Mouse (Mus musculus) brain, embryonic 14.5 days (tissue): ENCODE results near the gene Rfxap. TPM values are rescaled to one million over a fixed set of nuclear protein-coding genes. Genes with fewer than 3 reads are reported as not detected.
A peak's percentile ranks its signal among the peaks of the same experiment; 100 is the strongest.

Experiments
- DNase-seq: peaks from one replicate; pipeline ENCODE4 v3.0.0-alpha.2; 2011; ENCODE audit warnings: low read depth
- CTCF ChIP-seq: fragments of 200-500 bp; IDR thresholded peaks from 2 replicates; pipeline ENCODE4 v1.5.1; 2012; ENCODE audit warnings: inconsistent platforms, mild to moderate bottlenecking, moderate library complexity, borderline replicate concordance; ENCODE audit not compliant: insufficient read depth, insufficient read length; ENCODE audit errors: extremely low read depth
- POLR2A ChIP-seq: fragments of 200-500 bp; IDR thresholded peaks from 2 replicates; pipeline ENCODE4 v1.6.1; 2012; ENCODE audit warnings: mild to moderate bottlenecking, inconsistent platforms, borderline replicate concordance; ENCODE audit not compliant: poor library complexity, insufficient read depth, insufficient read length, severe bottlenecking; ENCODE audit errors: extremely low read depth
- polyA plus RNA-seq: library from polyadenylated mRNA; depleted of rRNA; stranded (reverse); fragments of >200 nt; gene quantifications from 2 replicates; pipeline ENCODE4 v1.2.3, GENCODE M21; 2012; rRNA removed

Gene Rfxap
- polyA plus RNA-seq, 1 experiment, result 53.5 TPM

DNA sequence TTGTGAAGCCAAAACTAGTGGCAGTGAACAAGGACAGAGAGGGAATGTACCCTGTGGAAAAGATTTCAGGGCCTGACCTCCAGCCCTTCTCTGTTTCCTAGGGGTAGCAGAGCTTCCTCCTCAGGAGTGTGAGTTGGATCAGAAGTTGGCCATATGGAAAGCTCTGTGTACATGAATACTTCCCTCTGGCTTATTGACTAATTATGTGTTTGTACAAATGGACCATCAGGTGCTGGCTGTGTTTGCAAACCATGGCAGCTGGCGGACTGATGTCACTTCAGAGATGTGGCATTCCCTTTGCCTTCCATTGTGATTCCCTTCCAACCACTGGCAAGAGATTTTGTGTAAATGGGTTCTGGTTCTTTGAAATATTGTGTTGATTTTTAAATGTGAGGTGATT is 46.3 kb downstream of the Rfxap start:
- DNase-seq, result peak; percentile 59
- TF ChIP-seq CTCF (no peak), POLR2A (no peak)

DNA sequence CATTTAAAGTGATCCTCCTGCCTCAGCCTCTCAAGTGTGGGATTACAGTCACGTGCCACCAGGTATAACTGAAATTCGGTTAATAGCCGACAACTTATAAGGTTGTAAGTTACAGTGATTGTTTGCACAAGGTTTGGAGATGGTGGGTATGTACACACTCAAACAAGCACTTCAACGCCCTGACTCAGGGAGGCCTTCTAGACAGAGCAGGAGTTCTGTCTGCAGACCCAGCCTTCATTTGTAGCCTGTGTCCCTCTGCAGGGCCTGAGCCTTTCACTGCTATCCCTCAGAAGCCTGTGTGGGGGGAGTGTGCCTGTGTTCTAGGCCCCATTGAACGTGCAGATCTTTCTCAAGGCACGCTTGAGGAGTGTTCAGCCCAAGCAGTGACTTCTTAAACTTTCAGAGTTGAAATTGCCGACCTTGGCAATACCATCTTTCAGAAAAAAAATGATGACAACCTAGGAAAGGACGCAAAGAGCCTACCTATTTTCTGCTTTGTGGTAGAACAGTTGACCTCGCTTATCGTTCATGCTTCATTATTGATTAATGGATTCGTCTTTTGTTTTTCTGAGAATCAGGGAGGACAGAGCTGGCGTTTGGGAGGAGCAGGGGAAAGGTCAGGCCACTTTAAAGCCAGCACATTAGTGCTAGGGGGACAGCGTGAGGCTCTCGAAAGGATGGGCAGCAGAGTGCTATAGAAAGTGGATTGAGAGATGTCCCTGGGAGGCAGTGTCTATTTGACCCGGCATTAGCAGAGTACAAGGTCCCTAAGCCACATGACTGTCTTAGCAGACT is 47.1 kb downstream of the Rfxap start:
- TF ChIP-seq CTCF, result no peak
- TF ChIP-seq POLR2A, result no peak
- DNase-seq, result no peak

DNA sequence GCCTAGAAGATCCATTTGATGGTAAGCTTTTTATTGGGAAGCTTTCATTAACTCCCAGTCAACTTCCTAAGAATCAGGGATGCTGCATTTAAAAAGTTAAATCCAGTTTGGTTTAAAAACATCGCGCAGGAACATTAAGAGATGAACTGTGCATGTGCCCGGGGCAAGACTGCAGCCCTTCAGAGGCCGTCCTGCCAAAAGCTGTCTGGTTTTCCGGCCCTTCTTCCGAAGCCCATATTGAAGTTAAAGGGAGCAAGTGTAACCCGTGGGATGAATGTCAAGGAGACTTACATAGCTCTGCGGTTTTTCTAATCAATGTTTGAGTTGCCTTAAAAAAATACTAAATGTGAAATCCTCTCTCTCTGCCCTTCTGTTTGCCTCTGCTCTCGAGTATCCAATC is 48.4 kb downstream of the Rfxap start:
- no peak for TF ChIP-seq POLR2A
- TF ChIP-seq CTCF, result no peak
- DNase-seq, result no peak

DNA sequence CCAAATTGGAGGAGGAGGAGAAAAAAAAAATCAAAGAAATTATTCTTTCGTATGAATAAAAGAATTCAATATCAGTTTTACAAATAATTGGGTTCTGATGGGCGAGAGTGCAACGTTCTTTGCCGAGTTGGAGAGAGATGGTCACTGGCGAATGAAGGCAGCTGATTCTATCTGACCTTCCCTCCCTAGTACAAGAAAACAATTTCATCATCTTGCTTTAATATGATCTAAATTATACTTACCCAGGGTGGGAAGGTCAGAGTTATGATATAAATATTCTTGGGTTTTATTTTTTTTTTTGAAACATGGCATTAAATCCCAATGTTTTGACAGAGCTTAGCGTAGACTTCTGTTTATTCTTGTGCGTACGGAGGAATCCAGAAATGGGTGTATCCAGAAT is 50.1 kb downstream of the Rfxap start:
- no peak for TF ChIP-seq POLR2A
- no peak for TF ChIP-seq CTCF

DNA sequence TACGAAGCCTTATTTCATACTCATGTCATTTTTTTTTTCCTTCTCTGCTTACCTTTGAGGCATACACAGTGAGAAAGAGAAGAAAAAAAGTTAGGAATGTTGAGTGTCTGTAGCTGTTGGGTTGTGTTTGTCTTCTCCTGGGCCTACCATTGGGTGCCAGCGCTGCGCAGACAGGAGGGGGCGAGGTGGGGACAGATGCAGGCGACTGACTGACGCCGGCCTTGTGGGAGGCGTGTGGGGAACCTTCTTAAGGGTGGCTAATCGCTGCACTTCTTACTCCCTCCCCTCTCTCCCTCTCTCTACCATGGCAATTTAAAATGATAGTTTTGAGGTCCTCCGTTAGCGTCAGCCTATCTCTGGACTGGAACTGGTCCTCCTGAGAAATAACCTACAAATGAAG is 51.5 kb downstream of the Rfxap start:
- DNase-seq, result peak; percentile 56
- TF ChIP-seq POLR2A (no peak), CTCF (no peak)

More for the DNA sequence above, 50.1 kb downstream of the Rfxap start:
- DNase-seq, result no peak

DNA sequence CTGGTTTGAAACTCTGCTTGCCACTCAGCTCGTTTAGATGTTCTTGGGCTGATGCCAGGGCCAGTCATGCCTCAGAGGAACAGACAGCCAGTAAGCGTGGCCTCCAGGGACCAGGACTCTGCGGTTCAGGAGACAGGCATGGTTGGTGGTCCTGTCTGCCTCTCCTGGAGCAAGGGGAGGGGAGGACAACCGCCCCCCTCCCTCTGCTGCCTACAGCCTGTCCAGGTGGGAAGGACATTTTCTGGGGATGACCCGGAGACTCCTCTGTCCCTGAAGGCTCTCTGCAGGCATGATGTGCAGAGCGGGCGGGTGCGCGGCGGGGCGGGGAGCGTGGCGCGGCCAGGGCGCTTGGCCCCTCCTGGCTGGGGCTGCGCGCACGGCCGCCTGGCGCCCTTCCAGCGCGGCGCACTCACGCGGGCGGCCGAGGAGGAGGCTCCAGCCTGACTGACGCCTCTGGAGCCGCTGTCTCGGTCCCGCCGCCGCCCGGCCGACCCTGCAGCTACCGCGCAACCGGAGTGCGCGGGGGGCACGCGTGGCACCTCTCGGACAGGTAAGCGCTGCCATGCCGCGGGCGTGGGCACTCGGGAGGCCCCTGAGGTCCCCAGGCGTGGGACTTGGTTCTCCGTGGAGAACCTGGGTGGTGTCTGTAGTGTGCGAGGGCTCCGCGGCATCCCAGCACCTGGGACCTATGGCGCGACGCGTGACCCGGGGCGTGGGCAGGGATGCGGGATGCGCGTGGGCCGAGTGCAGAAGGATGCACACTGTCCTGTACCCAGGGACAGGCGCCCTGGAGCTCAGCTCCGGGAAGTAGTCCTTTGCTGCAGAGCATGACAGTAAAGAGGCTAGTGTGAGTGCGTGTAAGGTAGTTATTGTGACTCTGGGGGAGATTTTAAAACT is 52.2 kb downstream of the Rfxap start, which contains the start of gene Smad9:
Gene Smad9, plus strand, starts transcription at position 438 of the 897 bp plus-strand sequence.
- DNase-seq, result peak; percentile 75

DNA sequence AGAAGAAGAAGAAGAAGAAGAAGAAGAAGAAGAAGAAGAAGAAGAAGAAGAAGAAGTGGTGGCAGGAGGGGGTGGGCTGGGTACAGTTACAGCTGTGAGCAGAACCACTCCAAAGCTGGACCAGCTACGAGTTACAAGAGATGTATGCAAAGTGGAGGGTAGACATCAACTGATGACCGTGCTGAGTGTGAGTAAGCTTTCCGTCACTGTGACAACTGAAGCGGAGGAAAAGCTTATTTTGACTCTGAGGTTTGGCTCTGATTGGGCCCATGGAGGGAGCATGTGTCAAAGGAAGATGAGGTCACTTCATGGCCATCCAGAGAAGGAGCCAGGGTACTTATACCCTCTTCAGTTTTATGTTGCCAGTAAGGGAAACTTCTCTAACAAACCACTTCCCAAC is 54.2 kb downstream of the Rfxap start:
- no peak for DNase-seq
- TF ChIP-seq POLR2A (no peak), CTCF (no peak)

More for the DNA sequence above, 52.2 kb downstream of the Rfxap start, which contains the start of gene Smad9:
- TF ChIP-seq CTCF (no peak), POLR2A (no peak)

Other genes with a start within 250 kb of the Rfxap start
- gene Supt20, start 115.0 kb downstream of the Rfxap start, polyA plus RNA-seq, result 103 and 115 TPM in 2 replicates
- gene Gm21958, start 93.4 kb downstream of the Rfxap start, polyA plus RNA-seq, result not detected in 2 replicates
- 68.0 and 96.9 TPM in 2 replicates for gene Exosc8, start 72.4 kb downstream of the Rfxap start, polyA plus RNA-seq
- gene Alg5, start 72.3 kb downstream of the Rfxap start, polyA plus RNA-seq, result 27.5 and 32.9 TPM in 2 replicates
- gene Smad9, start 52.2 kb downstream of the Rfxap start, polyA plus RNA-seq, result 0.49 and 1.3 TPM in 2 replicates
- 4.9 and 8.4 TPM in 2 replicates for gene Sertm1, start 108.1 kb upstream of the Rfxap start, polyA plus RNA-seq
- 2.1 and 2.8 TPM in 2 replicates for gene Ccna1, start 247.7 kb upstream of the Rfxap start, polyA plus RNA-seq